Mouse (Mus musculus) cortical plate, adult 2 months (tissue): ENCODE results near the gene N4bp2l1.

Source experiments
- CTCF ChIP-seq: fragments of 200-500 bp; IDR thresholded peaks from 2 replicates; pipeline ENCODE4 v1.5.1; 2011; ENCODE audit warnings: mild to moderate bottlenecking, control low read depth, low read length; ENCODE audit not compliant: insufficient read depth; ENCODE audit errors: extremely low read depth
- POLR2A ChIP-seq: fragments of 200-500 bp; IDR thresholded peaks from 2 replicates; pipeline ENCODE4 v1.6.1; 2011; ENCODE audit warnings: mild to moderate bottlenecking, low read length, control low read depth; ENCODE audit not compliant: insufficient read depth; ENCODE audit errors: extremely low read depth

DNA sequence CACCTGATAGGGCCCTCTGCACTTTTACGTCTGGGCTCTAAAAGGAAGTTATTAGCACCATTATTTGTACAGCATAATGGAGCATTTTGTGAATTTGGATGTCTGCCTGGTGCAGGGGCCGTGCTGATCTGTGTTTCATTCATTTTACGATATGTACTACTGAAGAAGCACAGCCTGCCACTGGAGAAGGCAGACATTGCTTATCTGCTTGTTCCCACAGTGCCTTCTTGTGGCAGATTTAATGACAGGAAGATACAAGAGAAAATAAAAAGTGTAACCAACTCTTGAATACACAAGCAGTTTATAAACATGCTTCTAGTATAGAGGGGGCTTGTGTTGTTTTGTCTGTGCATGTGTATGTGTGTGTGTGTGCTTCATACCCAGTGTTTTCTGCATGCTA, 45.4 kb downstream of the N4bp2l1 start:
- TF ChIP-seq CTCF (peak; percentile 37; the same call in 1 of the 2 replicates), POLR2A (no peak)
